Mouse (Mus musculus) heart, postnatal 0 days (tissue): ENCODE measurements at regions not wholly inside any gene's neighbourhood (a gene's known extent, or its start where the extent isn't known, plus 50 kb on each side); places are given as distances from the start of the nearest gene placed in this dataset.

ENCODE experiments used
- ATAC-seq: fragments of 200-750 bp; cut with Nextera tagmentation; 2 replicates; pipeline ENCODE4 v1.8.0; 2017; ENCODE audit warnings: low read depth, moderate number of reproducible peaks, moderate library complexity; ENCODE audit not compliant: insufficient read depth
- DNase-seq: peaks from one replicate; pipeline ENCODE4 v3.0.0-alpha.2; 2016; ENCODE audit warnings: low spot score
- H3K27ac ChIP-seq: fragments of 300-500 bp; sonication (generic); 2 replicates; pipeline ENCODE4 v1.5.1; 2014; ENCODE audit warnings: low read depth, mild to moderate bottlenecking
- H3K27me3 ChIP-seq: fragments of 300-500 bp; sonication (generic); 2 replicates; pipeline ENCODE4 v1.6.1; 2014; ENCODE audit warnings: low read length, mixed read lengths; ENCODE audit not compliant: control insufficient read depth, insufficient read depth
- H3K36me3 ChIP-seq: fragments of 300-500 bp; sonication (generic); replicated peaks from 2 replicates; pipeline ENCODE4 v1.6.1; 2014; ENCODE audit warnings: low read length, mixed read lengths; ENCODE audit not compliant: control insufficient read depth, insufficient read depth
- H3K4me1 ChIP-seq: fragments of 300-500 bp; sonication (generic); 2 replicates; pipeline ENCODE4 v1.6.1; 2014; ENCODE audit warnings: antibody characterized with exemption; ENCODE audit not compliant: control insufficient read depth, insufficient read depth
- H3K4me2 ChIP-seq: fragments of 300-500 bp; sonication (generic); 2 replicates; pipeline ENCODE4 v1.6.1; 2014; ENCODE audit warnings: low read depth, mild to moderate bottlenecking, low read length, moderate library complexity
- H3K4me3 ChIP-seq: fragments of 300-500 bp; sonication (generic); 2 replicates; pipeline ENCODE4 v1.5.1; 2014; ENCODE audit warnings: low read depth, low read length
- H3K9ac ChIP-seq: fragments of 300-500 bp; sonication (generic); replicated peaks from 2 replicates; pipeline ENCODE4 v1.6.1; 2014; ENCODE audit warnings: low read depth, low read length, mixed read lengths
- H3K9me3 ChIP-seq: fragments of 300-500 bp; sonication (generic); replicated peaks from 2 replicates; pipeline ENCODE4 v1.6.1; 2016; ENCODE audit warnings: low read length; ENCODE audit not compliant: control insufficient read depth
- CTCF ChIP-seq: IDR thresholded peaks from 2 replicates; pipeline ENCODE4 v1.5.1; 2016; ENCODE audit warnings: antibody characterized with exemption, control low read depth, low read depth
- EP300 ChIP-seq: IDR thresholded peaks from 2 replicates; pipeline ENCODE4 v1.6.1; 2016; ENCODE audit warnings: antibody characterized with exemption, low read depth
- WGBS: fragments of 180-500 bp; shearing (Covaris S2); extraction: QIAGEN DNeasy Blood & Tissue Kit; methylation state at CpG from one replicate; pipeline ENCODE4 v1.1.7; 2014; 5-methylcytosine and 5-hydroxymethylcytosine counted together

DNA sequence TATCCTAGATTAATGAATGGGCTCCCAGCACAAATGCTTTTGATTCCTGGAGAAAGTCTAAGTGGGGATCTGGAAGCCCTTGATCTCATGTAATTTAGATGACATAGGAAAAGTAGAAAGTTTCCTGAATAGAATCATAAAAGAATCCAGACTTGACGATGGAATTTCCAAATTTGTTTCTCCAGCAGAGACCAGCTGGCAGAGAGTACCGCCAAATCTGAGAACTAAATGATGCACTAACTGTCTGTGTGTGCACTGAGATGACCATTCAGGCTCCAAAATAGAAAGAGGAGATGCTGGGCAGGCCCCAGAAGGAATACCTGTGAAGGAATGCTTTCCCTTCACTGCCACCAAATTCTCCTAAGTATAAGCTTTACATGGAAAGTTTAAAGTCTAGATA, 704.6 kb downstream of the Fat4 start:
- Histone ChIP-seq H3K27me3 (no peaks in the 10 kb centered on the region), H3K9me3 (no peaks in the 10 kb centered on the region), H3K27ac (no peak overlapping the region), H3K4me2 (no peak overlapping the region), H3K4me1 (no peaks in the 10 kb centered on the region), H3K4me3 (no peak overlapping the region), H3K36me3 (no peaks in the 10 kb centered on the region), H3K9ac (no peak overlapping the region)
- DNase-seq, result no peak
- TF ChIP-seq EP300, result no peak
- TF ChIP-seq CTCF, result no peak
- ATAC-seq, result no peak
- 70% methylated on average over 2 of the region's 2 CpGs for WGBS

DNA sequence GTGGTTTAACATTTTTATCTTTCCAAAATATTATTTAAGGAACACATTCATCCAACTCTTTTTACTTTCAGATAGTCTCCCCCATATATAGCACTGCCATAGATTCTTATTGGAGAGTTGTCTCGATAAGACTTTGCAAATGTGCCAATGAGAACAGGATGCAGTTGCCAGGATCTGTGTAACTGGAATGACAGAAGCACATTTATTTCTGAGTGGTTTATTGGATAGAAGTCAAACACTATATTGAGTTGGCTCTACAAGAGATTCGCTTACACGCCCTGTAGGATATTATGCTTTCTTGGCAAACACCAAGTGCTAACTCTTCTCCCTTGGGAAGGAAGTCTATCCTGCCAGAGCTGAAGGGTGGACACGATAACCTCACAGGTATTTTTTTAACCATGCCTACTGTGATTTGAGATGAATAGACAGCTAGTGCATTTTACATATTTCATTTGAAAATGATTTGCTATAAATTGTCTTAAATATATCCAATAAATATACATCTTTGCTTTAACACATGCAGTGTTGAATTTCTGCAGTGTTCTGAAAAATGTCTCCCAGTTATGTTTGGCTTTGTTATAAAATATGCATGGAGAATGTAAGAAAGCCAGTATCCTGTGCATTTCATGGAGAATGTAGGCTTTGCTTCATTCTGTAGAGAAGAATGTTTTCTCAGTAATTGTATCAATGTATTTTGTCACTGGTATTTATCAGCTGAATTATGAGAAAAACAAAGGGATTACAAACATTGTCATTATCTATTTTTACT, 705.8 kb downstream of the Fat4 start:
- TF ChIP-seq EP300, result no peak
- TF ChIP-seq CTCF, result no peak

GRCm38 (mm10) chr3:39609937-39610336, 723.2 kb downstream of the Fat4 start:
- DNase-seq, result no peak
- no peak for TF ChIP-seq EP300
- TF ChIP-seq CTCF, result no peak

More for the DNA sequence above, 705.8 kb downstream of the Fat4 start:
- H3K4me2 ChIP-seq, result no peak overlapping the region
- no peak for DNase-seq
- no peaks in the 10 kb centered on the region for H3K4me1 ChIP-seq
- H3K9ac ChIP-seq, result no peak overlapping the region
- no peaks in the 10 kb centered on the region for H3K9me3 ChIP-seq
- H3K27ac ChIP-seq, result no peak overlapping the region
- no peaks in the 10 kb centered on the region for H3K36me3 ChIP-seq
- WGBS, result 57% methylated on average over 4 of the region's 4 CpGs
- ATAC-seq, result no peak
- no peak overlapping the region for H3K4me3 ChIP-seq
- no peaks in the 10 kb centered on the region for H3K27me3 ChIP-seq

GRCm38 (mm10) chr3:39612408-39612807, 725.7 kb downstream of the Fat4 start:
- H3K27ac ChIP-seq, result no peak overlapping the region
- H3K4me1 ChIP-seq, result no peaks in the 10 kb centered on the region
- 73% methylated on average over 7 of the region's 7 CpGs for WGBS
- no peaks in the 10 kb centered on the region for H3K27me3 ChIP-seq
- no peak for ATAC-seq
- H3K4me2 ChIP-seq, result no peak overlapping the region
- TF ChIP-seq EP300, result no peak
- no peak for TF ChIP-seq CTCF
- DNase-seq, result no peak
- H3K4me3 ChIP-seq, result no peak overlapping the region
- no peak overlapping the region for H3K9ac ChIP-seq
- no peaks in the 10 kb centered on the region for H3K9me3 ChIP-seq
- no peaks in the 10 kb centered on the region for H3K36me3 ChIP-seq

More at GRCm38 (mm10) chr3:39609937-39610336, 723.2 kb downstream of the Fat4 start:
- Histone ChIP-seq H3K4me1 (no peaks in the 10 kb centered on the region), H3K9ac (no peak overlapping the region), H3K36me3 (no peaks in the 10 kb centered on the region), H3K4me3 (no peak overlapping the region), H3K9me3 (no peaks in the 10 kb centered on the region), H3K27me3 (no peaks in the 10 kb centered on the region), H3K27ac (no peak overlapping the region), H3K4me2 (no peak overlapping the region)
- 79% methylated on average over 3 of the region's 3 CpGs for WGBS
- no peak for ATAC-seq

GRCm38 (mm10) chr3:39637924-39638323, 751.2 kb downstream of the Fat4 start:
- Histone ChIP-seq H3K27me3 (no peaks in the 10 kb centered on the region), H3K9ac (no peak overlapping the region), H3K36me3 (no peaks in the 10 kb centered on the region), H3K27ac (no peak overlapping the region), H3K4me1 (no peaks in the 10 kb centered on the region), H3K4me3 (no peak overlapping the region), H3K9me3 (no peaks in the 10 kb centered on the region), H3K4me2 (no peak overlapping the region)
- TF ChIP-seq CTCF, result no peak
- no peak for TF ChIP-seq EP300
- DNase-seq, result no peak
- WGBS, result 51% methylated on average over 5 of the region's 5 CpGs
- ATAC-seq, result no peak

DNA sequence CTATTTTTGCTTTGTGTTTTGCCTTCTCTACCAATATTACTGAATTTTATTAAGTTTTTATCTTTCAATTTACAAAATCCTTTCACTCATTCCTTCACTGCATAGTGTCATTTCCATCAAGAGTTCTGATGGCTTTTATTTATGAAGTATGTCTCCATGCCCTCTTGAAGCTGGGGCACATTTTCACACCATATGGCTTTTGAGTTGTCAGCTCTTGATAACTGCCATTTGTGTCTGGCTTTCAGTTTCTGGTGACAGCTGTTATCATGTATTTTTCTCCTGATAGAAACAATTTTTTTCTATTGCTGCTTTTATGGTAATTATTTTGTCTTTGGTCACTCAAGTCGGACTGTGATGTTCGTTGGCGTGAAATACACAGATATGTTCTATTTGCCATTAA, 756.5 kb downstream of the Fat4 start:
- H3K36me3 ChIP-seq, result no peaks in the 10 kb centered on the region
- no peaks in the 10 kb centered on the region for H3K27me3 ChIP-seq
- no peaks in the 10 kb centered on the region for H3K9me3 ChIP-seq
- H3K4me1 ChIP-seq, result no peaks in the 10 kb centered on the region
- DNase-seq, result no peak
- 69% methylated on average over 3 of the region's 3 CpGs for WGBS
- no peak overlapping the region for H3K27ac ChIP-seq
- ATAC-seq, result no peak
- H3K4me3 ChIP-seq, result no peak overlapping the region
- no peak overlapping the region for H3K4me2 ChIP-seq
- TF ChIP-seq CTCF, result no peak
- no peak for TF ChIP-seq EP300
- no peak overlapping the region for H3K9ac ChIP-seq
